In genomic region chr12:76534233-76534632, GRCm38 (mm10) we compare ENCODE assay signal across 8 mouse cellular contexts. TPM values are rescaled to one million over a fixed set of nuclear protein-coding genes. Genes with fewer than 3 reads are reported as not detected.
A peak's percentile ranks its signal among the peaks of the same experiment; 100 is the strongest.
DNase-seq lines count a peak whose midpoint lies in the region; ATAC-seq and TF ChIP-seq lines count a peak whose summit lies in the region.

No protein-coding gene starts in this region.

- peaks cover 8% of the 10 kb centered on the region for H3K4me1 ChIP-seq in forebrain, embryonic 14.5 days (ENCODE audit: control insufficient read depth, insufficient read depth, low read length)
- H3K4me1 ChIP-seq in liver, embryonic 15.5 days (replicated peaks) = peaks cover 37% of the 10 kb centered on the region

- 0 out of 2 replicates have a peak, but pooled peaks have one; percentile 6 for ATAC-seq in frontal cortex, adult (ENCODE audit: low TSS enrichment)
- ATAC-seq in forebrain, embryonic 14.5 days = no peak
- ATAC-seq in liver, embryonic 15.5 days (ENCODE audit: insufficient read depth) = no peak

- TF ChIP-seq CTCF in C2C12 (IDR thresholded peaks at IDR 0.05; ENCODE audit: control insufficient read depth, insufficient read depth, insufficient read length) = no peak

- H3K27ac ChIP-seq in forebrain, embryonic 14.5 days (ENCODE audit: low read depth, low read length) = no peak overlapping the region
- H3K27ac ChIP-seq in liver, embryonic 15.5 days (replicated peaks) = peak overlapping the region; percentile 79

- DNase-seq in frontal cortex, postnatal 25 days (ENCODE audit: low spot score in 2 of 2) = no peak
- no peak for DNase-seq in forebrain, embryonic 14.5 days (ENCODE audit: low spot score)
- no peak for DNase-seq in Muller cell, postnatal 12 days (ENCODE audit: inconsistent ontology term)
- DNase-seq in cerebellum, postnatal 14 days = no peak
- no peak for DNase-seq in spleen, postnatal 4 days (ENCODE audit: low spot score in 2 of 2)

- H3ac ChIP-seq in C2C12 (ENCODE audit: control insufficient read depth, insufficient read length, low read depth) = peak overlapping the region; percentile 86

- WGBS in forebrain, embryonic 14.5 days = 2% methylated on average over 11 of the region's 11 CpGs
- WGBS in liver, embryonic 15.5 days (ENCODE audit: insufficient replicate concordance) = under 1% methylated on average over 11 of the region's 11 CpGs

- H3K4me2 ChIP-seq in forebrain, embryonic 14.5 days (ENCODE audit: low read length) = peak overlapping the region; percentile 83
- H3K4me2 ChIP-seq in liver, embryonic 15.5 days = peak overlapping the region; percentile 63

- H3K9ac ChIP-seq in forebrain, embryonic 14.5 days (ENCODE audit: low read length) = peak overlapping the region; percentile 59; the same call in 1 of the 2 replicates
- H3K9ac ChIP-seq in liver, embryonic 15.5 days = peak overlapping the region; percentile 56

- H3K79me3 ChIP-seq in C2C12 (ENCODE audit: low read depth) = peaks cover 51% of the 10 kb centered on the region

- no peaks in the 10 kb centered on the region for H3K9me3 ChIP-seq in forebrain, embryonic 14.5 days (replicated peaks; ENCODE audit: control insufficient read depth, low read length)
- no peaks in the 10 kb centered on the region for H3K9me3 ChIP-seq in liver, embryonic 15.5 days (replicated peaks)

- H3K4me3 ChIP-seq in C2C12 (ENCODE audit: insufficient read depth, poor library complexity, severe bottlenecking) = peak overlapping the region; percentile 65
- H3K4me3 ChIP-seq in forebrain, embryonic 14.5 days (ENCODE audit: low read depth, low read length) = peak overlapping the region; percentile 54
- peak overlapping the region; percentile 62 for H3K4me3 ChIP-seq in liver, embryonic 15.5 days (replicated peaks)

- H3K27me3 ChIP-seq in C2C12 (ENCODE audit: control insufficient read depth, insufficient read depth, insufficient read length) = no peaks in the 10 kb centered on the region
- peaks cover 56% of the 10 kb centered on the region for H3K27me3 ChIP-seq in forebrain, embryonic 14.5 days (replicated peaks; ENCODE audit: control insufficient read depth, insufficient read depth, low read length)
- H3K27me3 ChIP-seq in liver, embryonic 15.5 days = peaks cover 83% of the 10 kb centered on the region

- H3K36me3 ChIP-seq in C2C12 (ENCODE audit: control insufficient read depth, insufficient read depth) = peaks cover 5% of the 10 kb centered on the region
- no peaks in the 10 kb centered on the region for H3K36me3 ChIP-seq in forebrain, embryonic 14.5 days (ENCODE audit: control insufficient read depth, insufficient read depth, low read length)
- H3K36me3 ChIP-seq in liver, embryonic 15.5 days (replicated peaks) = no peaks in the 10 kb centered on the region

- H3K79me2 ChIP-seq in C2C12 (ENCODE audit: control insufficient read depth, insufficient read depth) = peaks cover 58% of the 10 kb centered on the region

TF ChIP-seq in C2C12, 6 proteins besides CTCF, POLR2A, EP300 and RAD21:
- TF ChIP-seq FOSL1 (IDR thresholded peaks at IDR 0.05; ENCODE audit: insufficient read depth, low read length, poor library complexity, severe bottlenecking) (no peak), USF1 (IDR thresholded peaks at IDR 0.05; ENCODE audit: low read depth) (no peak), MYOG (IDR thresholded peaks at IDR 0.05; ENCODE audit: control insufficient read depth, extremely low read depth, insufficient read length) (no peak), MYOD1 (IDR thresholded peaks at IDR 0.05; ENCODE audit: control insufficient read depth, insufficient read length, low read depth) (no peak), CEBPB (IDR thresholded peaks at IDR 0.05; ENCODE audit: low read depth) (no peak), MAX (IDR thresholded peaks at IDR 0.05) (no peak)

RNA-seq across cellular contexts. Expression of gene Plekhg3, which starts 3.5 kb away (rescaled TPM):
- 9.3 TPM for polyA plus RNA-seq in C2C12 (2012; fragmentation: generic; extraction: Trizol)
- 0.47 and 0.64 TPM in 2 replicates for polyA plus RNA-seq in forebrain, embryonic 14.5 days (2014; fragmentation: Nextera tagmentation; extraction: Ambion mirVana)
- 3.3 and 4.1 TPM in 2 replicates for polyA plus RNA-seq in liver, embryonic 15.5 days (2015; fragmentation: Nextera tagmentation; extraction: Ambion mirVana)
